18 mouse cellular contexts compared by ENCODE assay signal in the genomic region with DNA sequence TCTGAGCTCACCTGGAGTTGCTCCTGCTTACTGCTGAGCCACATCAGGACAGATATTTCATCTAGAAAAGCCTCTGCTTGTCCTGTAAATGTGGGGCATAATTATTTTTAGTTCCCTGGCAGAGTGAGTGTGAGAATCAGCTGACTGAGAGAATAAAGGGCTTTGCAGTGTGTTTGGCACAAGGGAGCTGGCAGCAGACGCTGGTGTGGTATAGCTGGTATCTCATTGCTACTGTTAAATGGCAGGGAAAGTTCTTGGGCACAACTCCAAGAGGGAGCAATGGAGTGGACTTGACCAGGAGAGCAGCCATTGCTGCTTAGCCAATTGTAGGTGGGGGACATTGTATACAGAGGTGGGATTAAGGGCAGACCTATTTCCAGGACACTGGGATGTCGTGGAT.
DNase-seq lines count a peak whose midpoint lies in the region; ATAC-seq and TF ChIP-seq lines count a peak whose summit lies in the region.
"Had no signal": no experiment of that assay in that cellular context is flagged by ENCODE, and none has a peak within 500 bp of the region (broad histone marks: within the 10 kb centered on the region; RNA-seq: fewer than 3 reads in every experiment).

No protein-coding gene starts in this region.

- no peak for TF ChIP-seq POLR2A in heart, adult 2 months (IDR thresholded peaks at IDR 0.05; ENCODE audit: insufficient read depth, low read depth, low read length)

- intact Hi-C loops in heart, adult 2 months (cut with DNase I): no loop called here
- intact Hi-C loops in left cerebral cortex, postnatal 10 days (cut with DNase I): no loop called here

- peak; percentile 22 to 41 for DNase-seq in heart, adult 2 months
- peak; percentile 83 for DNase-seq in brain, adult 2 months (ENCODE audit: low read depth, low spot score)
- peak; percentile 51 to 79 for DNase-seq in frontal cortex, postnatal 36 days (ENCODE audit: low spot score in 2 of 2)
- peak; percentile 21 to 34 for DNase-seq in left cerebral cortex, postnatal 10 days (ENCODE audit: extremely low spot score in 1 of 2, low spot score in 2 of 2)
- DNase-seq in liver: no peak
- no peak for DNase-seq in retina, embryonic 14.5 days (ENCODE audit: low spot score)
- no peak for DNase-seq in adrenal gland, adult 8-10 months
- DNase-seq: adrenal gland, postnatal 10 days; cerebellum, adult 18-20 months; kidney, adult 9 months; thymus, postnatal 36 days had no signal

- 47% methylated on average over 2 of the region's 2 CpGs for WGBS in heart, adult 2 months
- 65% methylated on average over 2 of the region's 2 CpGs for WGBS in heart, embryonic 11.5 days (ENCODE audit: insufficient replicate concordance)

- no peaks in the 10 kb centered on the region for H3K36me3 ChIP-seq in heart, adult 2 months (ENCODE audit: control insufficient read depth, insufficient read depth, low read length)
- H3K36me3 ChIP-seq in heart, embryonic 11.5 days (ENCODE audit: control insufficient read depth, insufficient read depth, low read length): no peaks in the 10 kb centered on the region
- H3K36me3 ChIP-seq: embryonic facial prominence, embryonic 12.5 days; hindbrain, embryonic 10.5 days; limb, embryonic 13.5 days; lung, embryonic 15.5 days had no signal

- no peaks in the 10 kb centered on the region for H3K27me3 ChIP-seq in heart, adult 2 months (ENCODE audit: control insufficient read depth, insufficient read depth, low read length)
- no peaks in the 10 kb centered on the region for H3K27me3 ChIP-seq in heart, embryonic 11.5 days (ENCODE audit: control insufficient read depth, insufficient read depth, low read length)
- H3K27me3 ChIP-seq: embryonic facial prominence, embryonic 12.5 days; limb, embryonic 13.5 days; lung, embryonic 15.5 days had no signal

- no peaks in the 10 kb centered on the region for H3K4me1 ChIP-seq in heart, adult 2 months (ENCODE audit: control insufficient read depth, insufficient read depth, low read length)
- H3K4me1 ChIP-seq in heart, embryonic 11.5 days (ENCODE audit: control insufficient read depth, insufficient read depth, low read length): no peaks in the 10 kb centered on the region
- H3K4me1 ChIP-seq: embryonic facial prominence, embryonic 12.5 days; lung, embryonic 15.5 days had no signal

- ATAC-seq in heart, embryonic 11.5 days (replicated peaks; ENCODE audit: insufficient number of reproducible peaks, low FRiP score, low TSS enrichment): no peak
- ATAC-seq: CD4-positive, CD25-positive, alpha-beta regulatory T cell, adult 4 months; Patski had no signal

- no peak for TF ChIP-seq EP300 in heart, adult 2 months (IDR thresholded peaks at IDR 0.05; ENCODE audit: insufficient read depth, low read depth, low read length)

- no peak overlapping the region for H3K27ac ChIP-seq in heart, adult 2 months
- no peak overlapping the region for H3K27ac ChIP-seq in heart, embryonic 11.5 days (ENCODE audit: low read depth, low read length)
- H3K27ac ChIP-seq: embryonic facial prominence, embryonic 12.5 days; hindbrain, embryonic 10.5 days; limb, embryonic 13.5 days; lung, embryonic 15.5 days had no signal

- no peak for TF ChIP-seq CTCF in heart, adult 2 months (IDR thresholded peaks at IDR 0.05)

- H3K9ac ChIP-seq in heart, adult 2 months (ENCODE audit: low read depth, low read length): no peak overlapping the region
- no peak overlapping the region for H3K9ac ChIP-seq in heart, embryonic 11.5 days (ENCODE audit: low read depth, low read length)
- H3K9ac ChIP-seq: embryonic facial prominence, embryonic 12.5 days; limb, embryonic 13.5 days; lung, embryonic 15.5 days had no signal

- no peak overlapping the region for H3K4me2 ChIP-seq in heart, embryonic 11.5 days
- H3K4me2 ChIP-seq: embryonic facial prominence, embryonic 12.5 days; limb, embryonic 13.5 days; lung, embryonic 15.5 days had no signal

- H3K79me2 ChIP-seq in heart, adult 2 months (replicated peaks; ENCODE audit: control insufficient read depth, insufficient read depth, low read length): no peaks in the 10 kb centered on the region

- no peak overlapping the region for H3K4me3 ChIP-seq in heart, adult 2 months
- no peak overlapping the region for H3K4me3 ChIP-seq in heart, embryonic 11.5 days (ENCODE audit: low read depth, low read length)
- H3K4me3 ChIP-seq: embryonic facial prominence, embryonic 12.5 days; hindbrain, embryonic 10.5 days; limb, embryonic 13.5 days; lung, embryonic 15.5 days had no signal

- H3K9me3 ChIP-seq in heart, embryonic 11.5 days (replicated peaks; ENCODE audit: control insufficient read depth, low read length): no peaks in the 10 kb centered on the region
- H3K9me3 ChIP-seq: embryonic facial prominence, embryonic 12.5 days; hindbrain, embryonic 10.5 days; limb, embryonic 13.5 days; lung, embryonic 15.5 days had no signal

Comparison
In these comparisons a context has a peak if more than half of its experiments do, and no peak if none do; other contexts are left out.
1. DNase-seq: peak in heart, adult 2 months (2 of 2), brain, adult 2 months (single experiment), frontal cortex, postnatal 36 days (2 of 2) and left cerebral cortex, postnatal 10 days (2 of 2); none in liver (single experiment), retina, embryonic 14.5 days (single experiment) and adrenal gland, adult 8-10 months (single experiment).